Mouse (Mus musculus) intestine, embryonic 15.5 days (tissue): ENCODE measurements around the gene Begain. TPM values are rescaled to one million over a fixed set of nuclear protein-coding genes. Genes with fewer than 3 reads are reported as not detected.

Experiments
- ATAC-seq: fragments of 200-750 bp; cut with Nextera tagmentation; 2 replicates; pipeline ENCODE4 v1.8.0; 2017; ENCODE audit warnings: moderate TSS enrichment, moderate library complexity
- H3K27ac ChIP-seq: fragments of 300-500 bp; sonication (generic); 2 replicates; pipeline ENCODE4 v1.5.1; 2015; ENCODE audit warnings: mild to moderate bottlenecking, inconsistent platforms
- H3K27me3 ChIP-seq: fragments of 300-500 bp; sonication (generic); replicated peaks from 2 replicates; pipeline ENCODE4 v1.6.1; 2015; ENCODE audit warnings: inconsistent platforms
- H3K36me3 ChIP-seq: fragments of 300-500 bp; sonication (generic); 2 replicates; pipeline ENCODE4 v1.6.1; 2015; ENCODE audit warnings: inconsistent platforms
- H3K4me1 ChIP-seq: fragments of 300-500 bp; sonication (generic); replicated peaks from 2 replicates; pipeline ENCODE4 v1.6.1; 2015; ENCODE audit warnings: inconsistent platforms
- H3K4me2 ChIP-seq: fragments of 300-500 bp; sonication (generic); replicated peaks from 2 replicates; pipeline ENCODE4 v1.6.1; 2015; ENCODE audit warnings: mild to moderate bottlenecking, inconsistent platforms
- H3K4me3 ChIP-seq: fragments of 300-500 bp; sonication (generic); replicated peaks from 2 replicates; pipeline ENCODE4 v1.5.1; 2015; ENCODE audit warnings: inconsistent platforms
- H3K9ac ChIP-seq: fragments of 300-500 bp; sonication (generic); 2 replicates; pipeline ENCODE4 v1.6.1; 2015; ENCODE audit warnings: inconsistent platforms
- H3K9me3 ChIP-seq: fragments of 300-500 bp; sonication (generic); 2 replicates; pipeline ENCODE4 v1.6.1; 2016; ENCODE audit warnings: inconsistent platforms
- WGBS: fragments of 180-500 bp; shearing (Covaris S2); methylation state at CpG from one replicate; pipeline ENCODE4 v1.1.7; 2015; 5-methylcytosine and 5-hydroxymethylcytosine counted together
- polyA plus RNA-seq: library from polyadenylated mRNA; unstranded; fragments of >200 nt; fragmentation: Nextera tagmentation; extraction: Ambion mirVana; gene quantifications from 2 replicates; pipeline ENCODE4 v1.2.1, GENCODE M21; 2015

Gene Begain
- polyA plus RNA-seq = 5.8 and 5.9 TPM in 2 replicates

DNA sequence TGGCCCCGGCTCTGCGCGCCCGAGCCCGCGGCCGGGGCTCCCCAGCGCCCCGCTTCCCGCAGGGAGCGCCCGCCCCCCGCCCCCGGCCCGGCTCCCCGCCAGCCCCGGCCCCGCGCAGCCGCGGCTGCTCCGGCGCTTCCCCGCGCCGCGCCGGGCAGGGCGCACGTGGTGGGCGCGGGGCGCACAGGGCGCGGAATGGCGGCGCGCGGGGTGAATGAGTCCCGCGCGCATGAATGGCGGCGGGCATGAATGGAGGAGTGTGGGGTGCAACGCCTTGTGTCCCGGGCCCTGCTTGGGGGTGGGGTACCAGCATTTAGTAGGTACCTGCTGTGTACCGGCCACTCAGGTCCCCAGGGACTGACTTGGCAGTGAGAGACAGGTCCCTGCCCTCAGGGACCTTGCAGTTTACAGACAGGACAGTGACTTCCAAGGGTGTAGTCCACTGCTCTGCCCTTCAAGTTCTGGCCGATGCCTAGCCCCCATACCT is at the start of gene Begain:
Begain (minus strand) TSS at position 51 of the 487 bp plus-strand sequence.
- ATAC-seq = no peak; the same call in none of the 2 replicates
- H3K36me3 ChIP-seq = no peaks in the 10 kb centered on the region
- 0 out of 2 replicates have a peak within 1 kb of the TSS, but pooled peaks have one; percentile 59 for H3K27ac ChIP-seq
- peaks cover 12% of the 10 kb centered on the region; the same call in 1 of the 2 replicates for H3K4me1 ChIP-seq
- under 1% methylated on average over 48 of the region's 48 CpGs for WGBS
- peak within 1 kb of the TSS; percentile 96 for H3K4me2 ChIP-seq
- peak within 1 kb of the TSS; percentile 76 for H3K9ac ChIP-seq
- H3K9me3 ChIP-seq = no peaks in the 10 kb centered on the region
- 0 out of 2 replicates have a peak, but pooled peaks cover 3% of the 10 kb centered on the region for H3K27me3 ChIP-seq
- peak within 1 kb of the TSS; percentile 62 for H3K4me3 ChIP-seq

DNA sequence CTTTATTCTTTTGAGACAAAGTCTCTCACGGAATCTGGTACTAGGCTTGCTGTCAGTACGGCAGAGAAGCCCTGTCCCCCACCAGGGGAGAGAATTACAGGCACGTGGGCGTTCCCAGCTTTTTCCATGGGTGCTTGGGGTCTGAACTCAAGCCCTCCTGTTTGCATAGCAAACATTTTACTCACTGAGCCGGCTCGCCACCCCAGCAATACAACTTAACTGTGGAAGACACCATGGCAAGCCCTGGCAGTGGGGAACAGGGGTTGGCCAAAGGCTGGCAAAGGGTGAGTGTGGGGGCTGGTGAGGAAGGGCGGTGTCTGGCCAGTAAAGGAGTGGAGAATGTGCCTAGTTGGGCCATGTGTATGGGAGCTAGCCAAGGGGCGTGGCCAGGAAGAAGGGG is 47.7 kb upstream of the Begain start:
- 64% methylated on average over 8 of the region's 8 CpGs for WGBS
- no peaks in the 10 kb centered on the region; the same call in 1 of the 2 replicates for H3K4me1 ChIP-seq
- no peak overlapping the region for H3K4me3 ChIP-seq
- H3K9ac ChIP-seq = no peak overlapping the region
- H3K36me3 ChIP-seq = no peaks in the 10 kb centered on the region
- ATAC-seq = no peak
- no peaks in the 10 kb centered on the region for H3K9me3 ChIP-seq
- no peaks in the 10 kb centered on the region for H3K27me3 ChIP-seq
- H3K27ac ChIP-seq = no peak overlapping the region
- H3K4me2 ChIP-seq = no peak overlapping the region

DNA sequence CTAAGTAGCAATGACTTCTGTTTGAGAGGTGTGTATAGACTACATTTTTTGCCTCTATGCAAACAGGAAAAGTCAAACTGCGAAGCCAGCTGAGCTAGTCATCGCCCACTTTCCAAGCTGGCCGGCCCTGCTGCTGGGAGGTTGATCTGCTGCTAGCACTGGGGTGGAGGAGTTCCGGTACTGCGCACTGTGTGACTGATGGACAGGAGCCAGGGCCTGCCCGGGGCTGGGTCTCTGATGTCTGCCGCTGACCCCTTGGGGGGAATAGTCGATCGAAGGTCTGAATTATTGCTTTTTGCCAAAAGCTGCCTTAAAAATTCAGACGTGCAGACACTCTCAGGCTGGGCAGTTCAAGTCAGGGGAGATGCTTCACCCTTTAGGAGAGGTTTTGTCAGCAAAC is 47.1 kb upstream of the Begain start:
- Histone ChIP-seq H3K9ac (no peak overlapping the region), H3K27me3 (no peaks in the 10 kb centered on the region), H3K4me3 (no peak overlapping the region), H3K4me2 (no peak overlapping the region), H3K27ac (no peak overlapping the region), H3K36me3 (no peaks in the 10 kb centered on the region), H3K4me1 (no peaks in the 10 kb centered on the region; the same call in 1 of the 2 replicates), H3K9me3 (no peaks in the 10 kb centered on the region)
- ATAC-seq = no peak
- 66% methylated on average over 10 of the region's 10 CpGs for WGBS

DNA sequence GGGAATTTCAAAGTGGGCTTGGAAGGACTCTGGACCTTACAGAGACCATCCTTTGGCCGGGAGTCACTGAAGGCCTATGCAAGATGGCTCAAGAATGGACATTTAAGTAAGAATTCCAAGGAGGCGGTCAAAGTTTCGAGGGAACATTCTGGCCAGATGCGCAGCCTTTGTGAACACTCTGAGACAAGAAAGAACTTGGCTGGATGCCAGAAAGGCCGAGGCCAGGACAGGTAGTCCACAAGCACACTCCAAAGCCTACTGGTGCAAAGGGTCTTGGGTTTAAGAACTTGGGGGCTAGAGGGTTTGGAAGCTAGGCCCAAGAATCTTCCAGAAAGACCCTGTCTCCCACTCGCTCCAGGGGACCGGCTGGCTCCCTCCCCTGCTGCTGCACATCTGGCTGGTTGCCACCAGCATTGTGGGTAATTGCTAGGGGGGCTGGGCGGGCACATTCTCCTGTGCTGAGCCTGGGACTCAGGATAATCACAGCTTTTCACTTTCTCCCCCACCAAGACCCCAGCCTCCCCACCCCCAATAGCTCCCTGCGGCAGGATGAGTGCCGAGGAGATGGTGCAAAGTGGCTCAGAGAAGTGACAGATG is 45.1 kb upstream of the Begain start:
- no peaks in the 10 kb centered on the region for H3K36me3 ChIP-seq
- ATAC-seq = no peak
- no peaks in the 10 kb centered on the region; the same call in 1 of the 2 replicates for H3K4me1 ChIP-seq
- H3K9ac ChIP-seq = no peak overlapping the region
- H3K27ac ChIP-seq = no peak overlapping the region
- no peaks in the 10 kb centered on the region for H3K27me3 ChIP-seq
- H3K4me3 ChIP-seq = no peak overlapping the region
- 62% methylated on average over 10 of the region's 10 CpGs for WGBS
- H3K4me2 ChIP-seq = no peak overlapping the region
- no peaks in the 10 kb centered on the region for H3K9me3 ChIP-seq

DNA sequence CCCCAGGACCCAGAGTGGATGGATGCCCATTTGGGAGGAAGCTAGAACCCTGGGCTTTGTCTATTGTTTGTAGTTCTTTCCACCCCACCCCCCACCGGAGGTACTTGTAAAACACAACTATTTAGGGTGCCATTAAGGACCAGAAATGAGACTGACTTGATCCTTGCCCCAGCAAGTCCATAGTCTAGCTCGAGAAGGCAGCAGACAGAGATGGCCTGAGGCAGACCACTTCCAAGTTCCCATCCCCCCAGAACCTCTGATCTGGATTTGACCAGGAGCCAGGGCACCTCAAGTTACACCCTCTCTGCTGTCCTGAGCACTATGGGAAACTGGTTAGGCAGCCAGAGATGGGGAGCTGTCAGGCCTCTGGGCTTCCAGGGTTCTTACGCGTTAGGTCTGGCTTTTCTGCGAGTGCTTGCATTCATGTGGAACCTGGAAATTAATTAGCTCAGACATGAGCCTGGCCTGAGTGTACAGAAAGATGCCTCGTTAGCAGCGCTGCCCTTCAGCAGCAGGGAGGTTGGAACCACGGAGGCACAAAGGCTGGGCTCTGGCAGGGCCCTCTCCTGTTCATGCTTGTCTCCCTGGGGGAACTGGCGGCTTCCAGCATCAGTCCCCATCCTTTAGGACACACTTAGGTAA is 44.5 kb upstream of the Begain start:
- Histone ChIP-seq H3K27ac (no peak overlapping the region), H3K9me3 (no peaks in the 10 kb centered on the region), H3K36me3 (no peaks in the 10 kb centered on the region), H3K4me1 (no peaks in the 10 kb centered on the region; the same call in 1 of the 2 replicates), H3K4me2 (no peak overlapping the region), H3K27me3 (no peaks in the 10 kb centered on the region), H3K9ac (no peak overlapping the region), H3K4me3 (no peak overlapping the region)
- no peak for ATAC-seq
- WGBS = 66% methylated on average over 9 of the region's 9 CpGs

DNA sequence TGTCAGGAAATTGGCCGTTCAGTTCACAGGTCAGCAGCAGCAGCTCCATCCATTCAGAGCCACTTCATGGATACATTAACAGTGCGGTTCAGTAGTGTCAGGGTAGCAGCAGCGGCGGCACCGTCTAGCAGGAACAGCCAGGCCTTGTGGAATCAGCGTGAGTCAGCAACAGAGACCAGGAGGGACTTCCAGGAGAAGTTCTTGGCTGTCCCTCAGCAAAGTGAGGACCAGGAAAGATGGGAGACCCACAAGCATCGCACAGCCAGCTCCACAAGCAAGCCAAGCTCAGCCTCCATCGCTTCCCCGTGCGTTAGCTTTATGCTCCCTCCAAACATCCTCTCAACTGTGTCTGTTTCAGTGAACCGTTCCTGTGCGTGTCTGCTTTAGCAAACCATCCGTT is 40.9 kb upstream of the Begain start:
- WGBS = 77% methylated on average over 13 of the region's 13 CpGs
- H3K27me3 ChIP-seq = no peaks in the 10 kb centered on the region
- H3K4me1 ChIP-seq = no peaks in the 10 kb centered on the region; the same call in 1 of the 2 replicates
- no peaks in the 10 kb centered on the region for H3K9me3 ChIP-seq
- H3K4me2 ChIP-seq = no peak overlapping the region
- H3K27ac ChIP-seq = no peak overlapping the region
- no peak overlapping the region for H3K9ac ChIP-seq
- no peaks in the 10 kb centered on the region for H3K36me3 ChIP-seq
- no peak for ATAC-seq
- H3K4me3 ChIP-seq = no peak overlapping the region

DNA sequence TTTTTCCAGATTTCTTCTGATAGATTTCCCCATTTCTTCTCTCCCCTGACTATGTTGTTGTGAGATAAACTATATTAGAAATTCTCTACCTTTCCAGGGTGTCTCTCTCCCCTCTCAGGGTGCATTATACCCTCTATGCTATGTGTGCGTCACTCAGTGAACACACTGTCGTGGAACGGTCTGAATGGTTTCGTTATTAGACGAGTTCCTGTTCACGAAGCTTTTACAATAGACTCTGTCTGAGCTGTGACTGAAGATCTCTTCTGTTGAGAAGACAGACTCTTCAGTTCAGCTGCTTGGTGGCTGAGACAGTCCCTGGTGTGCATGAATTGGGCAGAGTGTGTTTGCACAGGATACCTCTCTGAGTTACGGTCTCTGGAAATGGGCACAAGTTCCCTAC is 32.4 kb upstream of the Begain start:
- WGBS = 88% methylated on average over 7 of the region's 7 CpGs

DNA sequence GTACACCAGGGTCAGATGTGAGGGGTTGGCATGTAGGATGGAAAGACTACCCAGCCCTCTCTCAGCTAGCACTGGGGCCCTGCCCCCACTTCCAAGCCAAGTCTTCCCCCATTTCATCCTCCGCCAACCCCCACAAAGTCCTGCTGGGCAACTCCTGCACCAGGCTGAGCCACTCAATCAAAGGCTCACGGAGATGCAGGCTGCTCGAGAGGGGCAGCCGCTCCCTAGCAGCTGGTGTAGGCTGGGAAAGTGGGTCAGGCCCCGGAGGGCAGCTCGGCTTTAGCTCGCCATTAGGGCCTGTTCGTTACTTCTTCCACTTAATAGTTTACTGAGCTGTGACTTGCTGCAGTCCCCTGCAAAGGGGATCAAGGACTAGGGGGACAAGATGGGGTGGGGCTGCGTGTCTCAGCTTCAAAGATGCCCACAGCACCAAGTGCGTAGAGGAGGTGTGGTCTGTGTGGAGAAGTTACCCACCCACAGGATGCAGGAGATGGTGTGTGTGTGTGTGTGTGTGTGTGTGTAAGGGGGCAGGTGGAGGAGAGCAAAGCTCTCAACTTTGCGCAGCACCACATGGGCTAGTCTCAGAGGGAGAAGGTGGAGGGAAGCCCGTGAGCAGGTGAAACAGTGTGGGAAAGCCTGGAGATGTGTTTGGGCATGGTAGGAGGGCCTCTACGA is 22.6 kb upstream of the Begain start:
- Histone ChIP-seq H3K9me3 (no peaks in the 10 kb centered on the region), H3K9ac (no peak overlapping the region), H3K4me3 (no peak overlapping the region), H3K27me3 (no peaks in the 10 kb centered on the region), H3K27ac (no peak overlapping the region), H3K4me2 (no peak overlapping the region), H3K4me1 (no peaks in the 10 kb centered on the region), H3K36me3 (no peaks in the 10 kb centered on the region)
- 74% methylated on average over 13 of the region's 13 CpGs for WGBS
- no peak for ATAC-seq

More for the DNA sequence above, 32.4 kb upstream of the Begain start:
- no peak for ATAC-seq
- H3K4me2 ChIP-seq = no peak overlapping the region
- H3K9ac ChIP-seq = no peak overlapping the region
- H3K27ac ChIP-seq = no peak overlapping the region
- H3K4me3 ChIP-seq = no peak overlapping the region
- no peaks in the 10 kb centered on the region for H3K4me1 ChIP-seq
- H3K36me3 ChIP-seq = no peaks in the 10 kb centered on the region
- no peaks in the 10 kb centered on the region for H3K9me3 ChIP-seq
- no peaks in the 10 kb centered on the region for H3K27me3 ChIP-seq

DNA sequence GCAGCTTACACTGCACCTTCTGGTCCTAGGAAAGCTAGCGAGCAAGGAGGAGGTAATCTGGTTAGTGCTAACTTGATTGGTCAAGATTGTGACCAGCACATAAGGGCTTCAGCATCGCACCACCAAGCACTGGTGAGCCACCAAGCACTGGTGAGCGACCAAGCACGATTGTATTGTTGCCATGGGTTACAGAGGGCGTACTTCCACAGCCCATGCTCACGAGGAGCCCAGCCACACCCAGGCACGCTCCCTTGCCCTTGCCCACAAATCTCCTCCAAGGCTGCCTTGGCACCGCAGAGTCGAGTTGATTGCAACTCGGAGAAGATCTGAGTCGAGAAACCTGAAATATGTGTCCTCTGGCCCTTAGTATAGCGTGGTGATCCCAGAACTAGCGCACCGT is 22.0 kb upstream of the Begain start:
- H3K36me3 ChIP-seq = no peaks in the 10 kb centered on the region
- no peak overlapping the region for H3K4me3 ChIP-seq
- H3K27me3 ChIP-seq = no peaks in the 10 kb centered on the region
- no peak overlapping the region for H3K9ac ChIP-seq
- no peaks in the 10 kb centered on the region for H3K4me1 ChIP-seq
- WGBS = 86% methylated on average over 14 of the region's 14 CpGs
- H3K9me3 ChIP-seq = no peaks in the 10 kb centered on the region
- ATAC-seq = no peak
- H3K27ac ChIP-seq = no peak overlapping the region
- H3K4me2 ChIP-seq = no peak overlapping the region

DNA sequence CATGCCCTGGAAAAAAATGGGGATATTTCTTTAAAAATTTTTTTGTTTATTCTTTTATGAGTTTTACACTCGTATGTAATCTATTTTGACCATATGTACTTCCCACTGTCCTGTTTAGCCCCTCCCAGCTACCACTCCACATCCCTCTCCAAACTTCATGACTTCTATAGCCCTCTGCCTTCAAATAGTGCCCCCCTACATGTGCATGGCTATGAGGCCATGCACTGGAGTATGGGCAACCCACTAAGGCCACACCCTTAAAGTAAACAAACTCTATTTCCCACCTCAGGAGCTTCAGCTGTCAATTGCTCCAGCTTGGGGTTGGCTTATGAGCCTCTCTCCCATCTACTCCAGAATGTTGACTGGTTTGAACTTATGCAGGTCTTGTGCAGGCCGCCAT is 18.1 kb upstream of the Begain start:
- Histone ChIP-seq H3K4me3 (no peak overlapping the region), H3K27me3 (no peaks in the 10 kb centered on the region), H3K27ac (no peak overlapping the region), H3K4me2 (no peak overlapping the region), H3K4me1 (no peaks in the 10 kb centered on the region), H3K36me3 (no peaks in the 10 kb centered on the region), H3K9ac (no peak overlapping the region), H3K9me3 (no peaks in the 10 kb centered on the region)
- WGBS = 60% methylated on average over 2 of the region's 2 CpGs
- no peak for ATAC-seq

DNA sequence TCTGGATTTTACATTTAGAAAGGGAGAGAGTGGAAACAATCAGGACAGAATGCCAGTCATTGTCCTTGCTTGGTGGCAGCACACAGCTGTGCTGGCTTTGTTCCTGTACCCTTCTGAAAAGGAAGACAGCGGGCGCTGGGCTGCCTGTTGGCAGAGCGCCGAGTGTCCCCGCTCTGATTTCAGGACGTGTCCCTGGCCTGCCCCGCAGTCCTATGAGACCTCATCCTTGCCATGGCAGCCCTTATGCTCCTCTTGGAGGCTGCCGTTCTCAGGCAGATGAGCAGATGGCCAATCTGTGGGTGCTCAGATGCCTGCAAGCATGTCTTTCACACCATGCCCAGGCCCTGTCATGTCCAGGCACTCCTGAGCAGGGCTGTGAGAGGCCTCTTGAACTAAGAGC is 17.7 kb upstream of the Begain start:
- Histone ChIP-seq H3K4me2 (no peak overlapping the region), H3K36me3 (no peaks in the 10 kb centered on the region), H3K27ac (no peak overlapping the region), H3K9me3 (no peaks in the 10 kb centered on the region), H3K9ac (no peak overlapping the region), H3K4me3 (no peak overlapping the region), H3K27me3 (no peaks in the 10 kb centered on the region), H3K4me1 (no peaks in the 10 kb centered on the region)
- no peak for ATAC-seq
- 77% methylated on average over 8 of the region's 8 CpGs for WGBS

DNA sequence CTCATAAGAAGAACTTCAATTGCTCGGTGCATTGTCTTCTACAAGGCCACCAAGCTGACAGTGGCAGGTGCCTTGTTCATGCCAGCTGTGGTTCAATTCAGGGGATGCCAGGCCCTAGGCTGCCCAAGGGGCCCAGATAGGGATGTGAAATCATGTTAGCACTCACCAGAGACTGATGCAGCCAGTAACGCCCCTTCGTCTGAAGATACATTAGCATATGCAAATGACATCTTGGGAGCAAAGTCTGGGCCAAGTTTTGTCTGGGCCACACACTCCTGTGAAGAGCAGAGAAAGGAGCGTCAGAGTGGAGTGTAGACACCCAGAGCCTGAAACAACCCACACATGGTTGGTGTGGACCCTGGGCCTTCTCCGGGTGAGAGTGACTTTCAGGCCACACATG is 17.0 kb upstream of the Begain start:
- H3K9me3 ChIP-seq = no peaks in the 10 kb centered on the region
- no peak overlapping the region for H3K4me3 ChIP-seq
- H3K27me3 ChIP-seq = no peaks in the 10 kb centered on the region
- no peak for ATAC-seq
- no peaks in the 10 kb centered on the region for H3K36me3 ChIP-seq
- H3K27ac ChIP-seq = no peak overlapping the region
- no peak overlapping the region for H3K4me2 ChIP-seq
- H3K9ac ChIP-seq = no peak overlapping the region
- WGBS = 70% methylated on average over 5 of the region's 5 CpGs
- no peaks in the 10 kb centered on the region for H3K4me1 ChIP-seq
